Mouse (Mus musculus): ENCODE data around the gene Npas2. TPM values are rescaled to one million over a fixed set of nuclear protein-coding genes. Genes with fewer than 3 reads are reported as not detected.

Npas2 gene
- total and polyA plus RNA-seq, 3 experiments = not detected

DNA sequence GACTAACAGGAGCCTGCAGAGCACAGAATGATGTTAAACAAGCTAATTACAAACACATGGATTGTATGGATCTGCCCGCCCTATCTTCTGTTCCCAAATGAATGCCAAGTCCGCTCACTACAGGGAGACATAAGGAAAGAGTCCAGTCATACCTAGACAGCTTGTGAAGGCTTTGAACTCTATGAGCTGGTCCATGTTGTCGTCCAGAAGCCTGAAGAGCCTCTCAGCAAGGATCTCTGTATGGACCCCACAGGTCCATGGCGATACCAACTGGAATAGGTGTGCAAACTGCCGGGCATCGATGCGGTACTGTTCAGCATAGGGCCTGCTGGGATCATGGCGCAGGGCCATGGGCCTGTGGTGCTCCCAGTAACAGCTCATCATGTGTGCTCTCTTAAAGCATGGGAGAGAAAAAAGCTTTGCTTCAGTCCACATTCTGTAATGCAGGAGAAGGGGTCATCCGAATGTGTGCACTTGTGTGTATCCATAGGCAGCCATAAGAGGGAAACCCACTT lies 183.3 kb downstream of the Npas2 start:
- H3K36me3 ChIP-seq (ENCODE audit: control insufficient read depth in 1 of 2, insufficient read depth in 2 of 2, low read length in 2 of 2) = no peaks in the 10 kb centered on the region; a peak in 2 of 4 replicates
- H3K27ac ChIP-seq (ENCODE audit: control insufficient read depth, low read depth, low read length) = no peak overlapping the region
- DNase-seq (ENCODE audit: low read depth, low spot score) = no peak
- no peak overlapping the region for H3K4me3 ChIP-seq (ENCODE audit: control insufficient read depth in 1 of 2, insufficient read depth in 1 of 2, low read depth in 2 of 2, low read length in 2 of 2)
- H3K9ac ChIP-seq (ENCODE audit: control insufficient read depth, low read depth, low read length, poor library complexity, severe bottlenecking) = no peak overlapping the region
- H3K79me2 ChIP-seq (ENCODE audit: control insufficient read depth, insufficient read depth, low read length, poor library complexity) = no peaks in the 10 kb centered on the region
- H3K9me3 ChIP-seq (replicated peaks; ENCODE audit: insufficient read depth, low read length) = no peaks in the 10 kb centered on the region
- H3K4me1 ChIP-seq (ENCODE audit: control insufficient read depth in 1 of 2, insufficient read depth in 2 of 2, low read length in 2 of 2) = peaks cover 0 to 6% of the 10 kb centered on the region in 2 experiments; a peak in 2 of 4 replicates
- TF ChIP-seq ETS1 (IDR thresholded peaks at IDR 0.05; ENCODE audit: low read depth, low read length) (no peak), POLR2AphosphoS5 (IDR thresholded peaks at IDR 0.05; ENCODE audit: borderline replicate concordance, low read depth, low read length) (0 out of 2 replicates have a peak, but pooled peaks have one; percentile 2)
- H3K27me3 ChIP-seq (ENCODE audit: control insufficient read depth in 1 of 2, insufficient read depth in 2 of 2, low read length in 2 of 2) = no peaks in the 10 kb centered on the region

DNA sequence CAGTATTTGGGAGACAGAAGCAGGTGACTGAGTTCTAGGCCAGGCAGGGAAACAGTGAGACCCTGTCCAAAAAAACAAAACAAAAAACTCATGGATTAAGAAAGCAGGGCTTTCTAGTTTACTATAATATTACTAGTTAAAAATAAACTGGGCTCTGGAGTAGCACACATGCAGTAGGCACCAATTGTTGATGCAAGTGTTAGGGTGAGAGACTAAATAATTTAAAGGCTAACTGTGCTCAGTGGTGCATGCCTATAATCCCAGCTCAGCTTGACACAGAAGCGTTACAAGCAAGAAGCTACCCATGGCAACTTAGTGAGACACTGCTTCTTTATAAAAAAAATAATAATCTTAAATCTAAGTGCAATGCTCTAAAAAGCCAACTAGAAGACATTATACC lies 185.0 kb downstream of the Npas2 start:
- H3K27me3 ChIP-seq (ENCODE audit: control insufficient read depth in 1 of 2, insufficient read depth in 2 of 2, low read length in 2 of 2) = no peaks in the 10 kb centered on the region
- no peak overlapping the region for H3K27ac ChIP-seq (ENCODE audit: control insufficient read depth, low read depth, low read length)
- TF ChIP-seq NRF1 (IDR thresholded peaks at IDR 0.05; ENCODE audit: insufficient read depth, low read depth, low read length, poor library complexity, severe bottlenecking) (no peak), UBTF (IDR thresholded peaks at IDR 0.05; ENCODE audit: borderline replicate concordance, insufficient read depth, low read depth, low read length) (no peak), ZC3H11A (IDR thresholded peaks at IDR 0.05; ENCODE audit: low read depth, low read length) (no peak), POLR2A (IDR thresholded peaks at IDR 0.05; ENCODE audit: control insufficient read depth in 1 of 2, insufficient read depth in 1 of 2, low read depth in 1 of 2, low read length in 2 of 2, poor library complexity in 1 of 2) (no peak), GABPA (IDR thresholded peaks at IDR 0.05; ENCODE audit: low read depth, low read length) (no peak), CHD2 (IDR thresholded peaks at IDR 0.05; ENCODE audit: low read length) (no peak), BHLHE40 (IDR thresholded peaks at IDR 0.05; ENCODE audit: borderline replicate concordance, low read depth, low read length) (no peak), MAFK (IDR thresholded peaks at IDR 0.05; ENCODE audit: borderline replicate concordance, low read depth, low read length) (no peak), ZMIZ1 (IDR thresholded peaks at IDR 0.05; ENCODE audit: low read depth, low read length) (no peak), USF1 (IDR thresholded peaks at IDR 0.05; ENCODE audit: low read depth, low read length) (no peak)
- H3K36me3 ChIP-seq (ENCODE audit: control insufficient read depth in 1 of 2, insufficient read depth in 2 of 2, low read length in 2 of 2) = no peaks in the 10 kb centered on the region
- no peak overlapping the region for H3K4me3 ChIP-seq (ENCODE audit: control insufficient read depth in 1 of 2, insufficient read depth in 1 of 2, low read depth in 2 of 2, low read length in 2 of 2)
- H3K4me1 ChIP-seq (ENCODE audit: control insufficient read depth in 1 of 2, insufficient read depth in 2 of 2, low read length in 2 of 2) = peaks cover 0 to 6% of the 10 kb centered on the region in 2 experiments; a peak in 2 of 4 replicates
- H3K9me3 ChIP-seq (replicated peaks; ENCODE audit: insufficient read depth, low read length) = no peaks in the 10 kb centered on the region
- H3K79me2 ChIP-seq (ENCODE audit: control insufficient read depth, insufficient read depth, low read length, poor library complexity) = no peaks in the 10 kb centered on the region
- no peak for DNase-seq (ENCODE audit: low read depth, low spot score)
- H3K9ac ChIP-seq (ENCODE audit: control insufficient read depth, low read depth, low read length, poor library complexity, severe bottlenecking) = no peak overlapping the region

DNA sequence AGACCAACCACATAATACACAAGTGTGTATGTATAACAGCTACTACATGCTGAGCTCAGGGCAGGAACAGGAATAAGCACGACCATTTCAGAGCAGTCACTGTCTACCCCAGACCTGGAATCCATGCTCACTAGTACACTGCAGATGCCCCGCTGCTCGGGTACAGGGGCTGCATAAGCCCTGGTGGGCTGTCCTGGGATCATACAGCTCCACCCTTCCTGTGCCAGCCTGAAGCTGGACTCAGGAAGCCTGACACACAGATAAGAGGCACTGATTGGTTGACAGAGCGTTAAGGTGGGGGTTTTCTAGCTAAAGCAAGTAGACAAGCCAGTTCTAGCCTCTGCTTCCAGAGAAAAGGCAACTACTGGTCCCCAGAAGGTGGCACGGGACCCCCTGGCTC lies 185.5 kb downstream of the Npas2 start:
- peaks cover 0 to 6% of the 10 kb centered on the region in 2 experiments; a peak in 2 of 4 replicates for H3K4me1 ChIP-seq (ENCODE audit: control insufficient read depth in 1 of 2, insufficient read depth in 2 of 2, low read length in 2 of 2)
- H3K4me3 ChIP-seq (ENCODE audit: control insufficient read depth in 1 of 2, insufficient read depth in 1 of 2, low read depth in 2 of 2, low read length in 2 of 2) = no peak overlapping the region
- peak; percentile 30 for DNase-seq (ENCODE audit: low read depth, low spot score)
- H3K9ac ChIP-seq (ENCODE audit: control insufficient read depth, low read depth, low read length, poor library complexity, severe bottlenecking) = no peak overlapping the region
- H3K27ac ChIP-seq (ENCODE audit: control insufficient read depth, low read depth, low read length) = no peak overlapping the region
- no peaks in the 10 kb centered on the region for H3K9me3 ChIP-seq (replicated peaks; ENCODE audit: insufficient read depth, low read length)
- no peaks in the 10 kb centered on the region for H3K79me2 ChIP-seq (ENCODE audit: control insufficient read depth, insufficient read depth, low read length, poor library complexity)
- no peaks in the 10 kb centered on the region for H3K27me3 ChIP-seq (ENCODE audit: control insufficient read depth in 1 of 2, insufficient read depth in 2 of 2, low read length in 2 of 2)
- TF ChIP-seq USF1 (IDR thresholded peaks at IDR 0.05; ENCODE audit: low read depth, low read length) (no peak), RCOR1 (IDR thresholded peaks at IDR 0.05; ENCODE audit: low read depth, low read length) (0 out of 2 replicates have a peak, but pooled peaks have one; percentile 53)
- no peaks in the 10 kb centered on the region for H3K36me3 ChIP-seq (ENCODE audit: control insufficient read depth in 1 of 2, insufficient read depth in 2 of 2, low read length in 2 of 2)

Measured in MEL (cell line).